Mouse (Mus musculus): ENCODE data around the gene Prpf8.

GRCm38 (mm10) chr11:75473376-75473775, 13.2 kb upstream of the Prpf8 start:
- TF ChIP-seq CTCF (IDR thresholded peaks at IDR 0.05) (no peak), POLR2A (IDR thresholded peaks at IDR 0.05; ENCODE audit: insufficient read depth, low read depth, low read length) (no peak), EP300 (IDR thresholded peaks at IDR 0.05; ENCODE audit: insufficient read depth, low read depth, low read length) (no peak)
